Mouse (Mus musculus) embryonic facial prominence, embryonic 12.5 days (tissue): ENCODE data around the gene Ak1. TPM values are rescaled to one million over a fixed set of nuclear protein-coding genes. Genes with fewer than 3 reads are reported as not detected.

Experiments
- ATAC-seq: fragments of 200-750 bp; cut with Nextera tagmentation; 2 replicates; pipeline ENCODE4 v1.8.0; 2017; ENCODE audit not compliant: insufficient number of reproducible peaks, insufficient read depth, low FRiP score, low TSS enrichment
- H3K27ac ChIP-seq: fragments of 300-500 bp; sonication (generic); 2 replicates; pipeline ENCODE4 v1.5.1; 2016; ENCODE audit warnings: mild to moderate bottlenecking
- H3K27me3 ChIP-seq: fragments of 300-500 bp; sonication (generic); 2 replicates; pipeline ENCODE4 v1.6.1; 2016; ENCODE audit warnings: mild to moderate bottlenecking, moderate library complexity
- H3K36me3 ChIP-seq: fragments of 300-500 bp; sonication (generic); 2 replicates; pipeline ENCODE4 v1.6.1; 2016; ENCODE audit warnings: mild to moderate bottlenecking
- H3K4me1 ChIP-seq: fragments of 300-500 bp; sonication (generic); 2 replicates; pipeline ENCODE4 v1.6.1; 2016
- H3K4me2 ChIP-seq: fragments of 300-500 bp; sonication (generic); replicated peaks from 2 replicates; pipeline ENCODE4 v1.6.1; 2016; ENCODE audit warnings: mild to moderate bottlenecking, moderate library complexity
- H3K4me3 ChIP-seq: fragments of 300-500 bp; sonication (generic); 2 replicates; pipeline ENCODE4 v1.5.1; 2016; ENCODE audit warnings: mild to moderate bottlenecking
- H3K9ac ChIP-seq: fragments of 300-500 bp; sonication (generic); 2 replicates; pipeline ENCODE4 v1.6.1; 2016; ENCODE audit warnings: mild to moderate bottlenecking, moderate library complexity
- H3K9me3 ChIP-seq: fragments of 300-500 bp; sonication (generic); 2 replicates; pipeline ENCODE4 v1.6.1; 2016; ENCODE audit warnings: mild to moderate bottlenecking, moderate library complexity
- WGBS: fragments of 180-500 bp; shearing (Covaris S2); methylation state at CpG from one replicate; pipeline ENCODE4 v1.1.7; 2016; 5-methylcytosine and 5-hydroxymethylcytosine counted together
- polyA plus RNA-seq: library from polyadenylated mRNA; unstranded; fragments of >200 nt; fragmentation: Nextera tagmentation; extraction: Ambion mirVana; gene quantifications from 2 replicates; pipeline ENCODE4 v1.2.1, GENCODE M21; 2016

Gene Ak1
- polyA plus RNA-seq, 1 experiment from 2014 or later: 24.1 TPM

DNA sequence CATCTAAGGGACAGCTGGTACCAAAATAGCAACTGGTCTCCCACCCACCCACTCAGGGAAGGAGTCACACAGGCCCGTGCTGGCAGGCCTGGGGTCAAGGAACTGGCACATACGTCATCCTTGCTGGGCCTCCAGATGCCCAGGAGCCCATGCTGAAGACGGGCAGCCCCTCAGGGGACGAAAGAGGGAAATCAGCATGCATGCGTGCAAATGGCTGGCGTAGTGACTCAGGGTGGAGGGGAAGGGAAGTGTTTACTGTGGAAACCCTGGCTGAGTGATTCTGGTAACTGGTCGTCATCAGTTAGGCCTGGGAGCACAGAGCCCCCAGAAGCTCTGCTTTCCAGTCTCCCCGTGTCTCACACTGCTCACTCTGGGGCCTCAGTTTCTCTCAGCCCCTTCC lies 43.8 kb downstream of the Ak1 start:
- WGBS: 70% methylated on average over 8 of the region's 8 CpGs
- ATAC-seq: no peak
- no peak overlapping the region for H3K4me2 ChIP-seq
- no peaks in the 10 kb centered on the region for H3K9me3 ChIP-seq
- H3K4me1 ChIP-seq: peaks cover 3% of the 10 kb centered on the region; the same call in 1 of the 2 replicates
- H3K4me3 ChIP-seq: no peak overlapping the region
- no peaks in the 10 kb centered on the region for H3K27me3 ChIP-seq
- H3K27ac ChIP-seq: no peak overlapping the region
- no peaks in the 10 kb centered on the region for H3K36me3 ChIP-seq
- H3K9ac ChIP-seq: no peak overlapping the region

DNA sequence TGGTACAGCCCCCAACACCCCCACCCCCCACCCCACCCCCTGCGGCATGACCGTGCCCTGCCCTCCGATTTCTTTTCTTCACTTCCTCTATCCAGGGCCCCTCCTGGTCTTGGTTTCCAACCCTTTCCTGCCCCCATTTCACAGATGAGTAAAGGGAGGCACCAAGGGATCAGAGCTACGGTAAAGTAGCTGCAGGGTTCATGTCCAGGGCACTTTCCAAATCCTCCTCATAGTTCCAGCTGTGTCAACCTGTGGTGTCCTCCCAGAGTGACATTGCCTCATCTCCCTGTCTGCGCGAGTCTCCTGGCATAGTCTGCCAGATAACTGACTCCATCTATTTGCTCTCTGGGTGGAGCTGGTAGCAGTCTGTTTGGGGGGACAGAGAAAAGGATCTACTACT lies 44.3 kb downstream of the Ak1 start:
- Histone ChIP-seq H3K4me1 (peaks cover 3% of the 10 kb centered on the region; the same call in 1 of the 2 replicates), H3K4me2 (no peak overlapping the region), H3K27ac (no peak overlapping the region), H3K27me3 (no peaks in the 10 kb centered on the region), H3K9ac (no peak overlapping the region), H3K4me3 (no peak overlapping the region), H3K9me3 (no peaks in the 10 kb centered on the region), H3K36me3 (no peaks in the 10 kb centered on the region)
- no peak for ATAC-seq
- WGBS: 87% methylated on average over 6 of the region's 6 CpGs

DNA sequence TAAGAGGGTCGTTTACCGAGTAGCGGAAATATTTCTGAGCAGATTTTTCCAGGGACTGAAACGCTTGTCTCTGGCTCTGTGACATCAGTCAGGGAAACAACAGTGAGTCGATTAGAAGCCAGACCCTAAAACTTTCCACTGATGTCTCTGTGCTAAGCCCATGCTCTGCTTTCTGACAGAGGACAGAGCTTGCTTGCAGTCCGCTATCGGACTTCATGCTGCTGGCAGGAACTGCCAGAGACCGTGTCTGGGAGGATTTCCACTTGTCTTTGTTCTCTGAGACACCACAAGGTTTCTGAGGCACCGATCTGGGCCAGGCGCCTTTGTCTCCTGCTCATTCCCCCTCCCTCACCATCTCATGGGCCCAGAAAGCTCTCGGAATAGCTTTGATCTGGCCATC lies 46.2 kb downstream of the Ak1 start:
- ATAC-seq: no peak
- H3K9ac ChIP-seq: no peak overlapping the region

DNA sequence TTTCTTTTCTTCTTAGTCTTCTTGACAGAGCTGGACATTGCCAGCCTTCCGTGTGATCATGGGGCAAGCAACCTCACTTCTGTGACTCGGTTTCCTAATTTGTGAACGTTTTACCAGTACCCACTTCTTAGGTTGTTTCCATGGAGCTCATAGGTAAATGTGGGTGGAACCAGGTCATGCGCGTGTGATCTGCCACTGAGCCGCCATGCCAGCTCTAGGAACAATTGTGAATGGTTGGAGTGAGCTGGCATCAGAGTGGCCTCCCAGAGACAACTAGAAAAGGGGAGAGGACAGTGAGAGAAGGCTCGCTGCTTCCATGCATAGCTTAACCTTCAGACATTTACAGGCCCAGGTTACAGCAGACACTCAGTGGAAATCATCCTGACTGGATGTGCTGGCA lies 46.6 kb downstream of the Ak1 start:
- Histone ChIP-seq H3K9ac (no peak overlapping the region), H3K27me3 (no peaks in the 10 kb centered on the region), H3K4me2 (no peak overlapping the region), H3K4me3 (no peak overlapping the region), H3K9me3 (no peaks in the 10 kb centered on the region), H3K36me3 (no peaks in the 10 kb centered on the region), H3K4me1 (no peaks in the 10 kb centered on the region), H3K27ac (no peak overlapping the region)
- WGBS: 86% methylated on average over 7 of the region's 7 CpGs
- no peak for ATAC-seq

More for the DNA sequence above, 46.2 kb downstream of the Ak1 start:
- no peaks in the 10 kb centered on the region for H3K4me1 ChIP-seq
- H3K27me3 ChIP-seq: no peaks in the 10 kb centered on the region
- 59% methylated on average over 11 of the region's 11 CpGs for WGBS
- H3K27ac ChIP-seq: no peak overlapping the region
- no peaks in the 10 kb centered on the region for H3K36me3 ChIP-seq
- H3K4me3 ChIP-seq: no peak overlapping the region
- H3K9me3 ChIP-seq: no peaks in the 10 kb centered on the region
- H3K4me2 ChIP-seq: no peak overlapping the region

DNA sequence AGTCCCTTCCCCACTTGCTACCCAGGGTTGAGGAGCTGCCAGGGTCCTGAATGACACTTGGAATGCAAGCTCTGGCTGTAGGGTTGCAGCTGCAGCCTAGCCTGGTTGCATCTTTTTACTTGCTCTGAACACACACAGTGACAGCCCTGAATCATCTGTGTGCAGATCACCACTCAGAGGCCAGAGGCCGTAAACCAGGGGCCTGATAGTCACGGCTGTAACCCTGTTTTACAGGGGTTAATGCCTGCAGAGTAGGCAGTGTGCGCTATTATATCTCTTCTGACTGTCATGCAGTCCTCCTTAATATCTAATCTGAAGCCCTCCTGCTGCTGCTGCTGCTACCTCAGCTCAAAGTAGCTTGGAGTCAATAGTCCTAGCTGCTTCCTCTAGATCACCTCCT lies 48.3 kb downstream of the Ak1 start:
- no peak overlapping the region for H3K9ac ChIP-seq
- H3K36me3 ChIP-seq: no peaks in the 10 kb centered on the region
- 85% methylated on average over 3 of the region's 3 CpGs for WGBS
- no peak overlapping the region for H3K4me2 ChIP-seq
- H3K9me3 ChIP-seq: no peaks in the 10 kb centered on the region
- no peaks in the 10 kb centered on the region for H3K27me3 ChIP-seq
- H3K4me1 ChIP-seq: no peaks in the 10 kb centered on the region
- ATAC-seq: no peak
- H3K27ac ChIP-seq: no peak overlapping the region
- no peak overlapping the region for H3K4me3 ChIP-seq

DNA sequence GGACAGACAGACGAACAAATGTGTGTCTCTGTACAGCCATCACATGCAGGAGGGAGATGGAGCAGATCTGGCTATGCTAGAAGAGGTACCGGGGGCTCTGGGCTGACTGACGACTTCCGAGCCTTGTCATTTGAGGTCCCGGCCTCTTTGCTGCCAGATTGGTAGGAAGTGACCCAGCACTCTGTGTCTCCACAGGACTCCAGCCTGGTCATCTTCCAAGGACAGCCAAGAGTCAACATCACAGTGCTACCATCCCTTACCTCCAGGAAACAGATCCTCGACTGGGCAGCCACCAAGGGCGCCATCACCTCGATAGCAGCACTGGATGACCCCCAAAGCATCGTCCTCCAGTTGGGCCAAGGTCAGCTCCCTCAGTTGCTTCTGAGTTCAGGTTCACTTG lies 49.6 kb downstream of the Ak1 start:
- no peak overlapping the region for H3K4me2 ChIP-seq
- H3K4me1 ChIP-seq: no peaks in the 10 kb centered on the region
- ATAC-seq: no peak
- H3K27ac ChIP-seq: no peak overlapping the region
- H3K9ac ChIP-seq: no peak overlapping the region
- 86% methylated on average over 9 of the region's 9 CpGs for WGBS
- no peaks in the 10 kb centered on the region for H3K9me3 ChIP-seq
- H3K4me3 ChIP-seq: no peak overlapping the region
- H3K36me3 ChIP-seq: no peaks in the 10 kb centered on the region
- H3K27me3 ChIP-seq: no peaks in the 10 kb centered on the region

DNA sequence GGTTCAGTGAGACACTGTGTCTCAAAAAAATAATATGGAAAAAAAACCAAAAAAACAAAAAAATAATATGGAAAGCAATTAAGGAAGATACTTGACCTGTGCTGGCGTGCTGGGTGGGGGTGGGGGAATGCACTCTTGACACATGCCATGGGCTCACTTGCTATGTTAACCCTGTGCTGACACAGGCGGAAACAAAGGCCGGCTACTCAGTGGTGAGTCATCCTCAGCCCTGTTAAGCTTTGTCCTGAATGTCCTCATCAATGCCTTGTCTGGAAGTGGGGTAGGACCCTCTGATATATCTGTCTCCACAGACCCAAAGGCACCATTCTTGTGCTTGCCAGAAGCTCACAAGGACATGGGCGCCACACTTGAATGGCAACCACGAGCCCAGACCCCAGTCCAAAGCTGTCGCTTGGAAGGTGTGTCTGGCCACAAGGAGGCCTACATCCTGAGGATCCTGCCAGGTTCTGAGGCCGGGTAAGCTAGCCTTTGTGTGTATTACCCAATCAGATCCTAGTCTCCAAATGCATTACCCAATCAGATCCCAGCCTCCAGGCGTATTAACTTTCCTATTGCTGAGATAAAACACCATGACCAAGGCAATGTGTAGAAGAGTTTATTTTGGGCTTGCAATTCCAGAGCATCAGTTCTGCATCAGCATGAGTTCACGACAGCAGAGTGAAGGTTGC lies 50.5 kb downstream of the Ak1 start:
- WGBS: 71% methylated on average over 9 of the region's 9 CpGs
- H3K9me3 ChIP-seq: no peaks in the 10 kb centered on the region
- no peaks in the 10 kb centered on the region for H3K36me3 ChIP-seq
- H3K4me3 ChIP-seq: no peak overlapping the region
- H3K4me1 ChIP-seq: no peaks in the 10 kb centered on the region
- no peak for ATAC-seq
- H3K27ac ChIP-seq: no peak overlapping the region
- no peak overlapping the region for H3K9ac ChIP-seq
- H3K4me2 ChIP-seq: no peak overlapping the region
- H3K27me3 ChIP-seq: no peaks in the 10 kb centered on the region

DNA sequence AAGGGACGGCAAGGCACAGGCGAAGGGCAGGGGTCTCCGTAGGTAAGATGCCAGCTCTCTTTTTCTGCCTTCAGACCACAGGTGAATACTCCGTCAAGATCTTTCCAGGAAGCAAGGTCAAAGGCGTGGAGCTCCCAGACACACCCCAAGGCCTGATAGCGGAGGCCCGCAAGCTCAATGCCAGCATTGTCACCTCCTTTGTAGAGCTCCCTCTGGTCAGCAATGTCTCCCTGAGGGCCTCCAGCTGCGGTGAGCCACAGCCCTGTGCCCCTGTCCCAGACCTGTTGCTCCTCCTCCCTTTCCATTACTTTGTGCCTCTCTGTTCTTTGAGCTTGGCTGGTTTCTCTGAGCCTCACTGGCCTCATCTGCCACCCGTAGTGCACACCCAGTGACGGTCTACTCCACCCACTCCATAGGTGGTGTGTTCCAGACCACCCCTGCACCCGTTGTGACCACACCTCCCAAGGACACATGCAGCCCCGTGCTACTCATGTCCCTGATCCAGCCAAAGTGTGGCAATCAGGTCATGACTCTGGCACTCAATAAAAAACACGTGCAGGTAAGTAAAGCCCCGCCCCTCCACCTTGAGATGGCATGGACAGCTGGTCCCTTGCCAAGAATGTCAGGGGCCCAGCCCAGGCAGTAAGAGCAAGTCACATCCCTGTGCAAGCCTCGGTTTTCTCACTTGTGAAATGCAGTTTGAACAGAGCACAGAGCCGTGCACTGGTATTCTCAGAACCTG lies 51.8 kb downstream of the Ak1 start:
- ATAC-seq: no peak
- Histone ChIP-seq H3K36me3 (no peaks in the 10 kb centered on the region), H3K27me3 (no peaks in the 10 kb centered on the region), H3K4me2 (no peak overlapping the region), H3K4me3 (no peak overlapping the region), H3K4me1 (no peaks in the 10 kb centered on the region), H3K27ac (no peak overlapping the region), H3K9ac (no peak overlapping the region), H3K9me3 (no peaks in the 10 kb centered on the region)
- WGBS: 79% methylated on average over 16 of the region's 16 CpGs

DNA sequence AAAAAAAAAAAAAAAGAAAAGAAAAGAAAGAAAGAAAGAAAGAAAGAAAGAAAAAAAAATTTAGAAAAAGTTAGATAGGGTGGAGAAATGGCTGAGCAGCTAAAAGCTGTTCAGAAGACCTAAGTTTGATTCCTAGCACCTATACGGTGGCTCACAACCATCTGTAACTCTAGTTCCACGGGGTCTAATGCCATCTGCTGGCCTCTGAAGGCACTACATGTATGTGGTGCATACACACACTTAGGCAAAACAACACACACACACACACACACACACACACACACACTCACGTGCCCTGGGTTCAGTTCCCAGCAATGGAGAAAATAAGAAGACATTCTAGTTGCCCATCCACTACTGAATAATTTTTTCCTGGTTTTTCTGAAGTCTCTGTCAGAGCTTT lies 55.3 kb downstream of the Ak1 start:
- H3K27me3 ChIP-seq: no peaks in the 10 kb centered on the region
- WGBS: 87% methylated on average over 3 of the region's 3 CpGs
- H3K9me3 ChIP-seq: no peaks in the 10 kb centered on the region
- no peak overlapping the region for H3K4me2 ChIP-seq
- H3K9ac ChIP-seq: no peak overlapping the region
- peaks cover 16% of the 10 kb centered on the region for H3K4me1 ChIP-seq
- no peaks in the 10 kb centered on the region for H3K36me3 ChIP-seq
- no peak overlapping the region for H3K27ac ChIP-seq
- ATAC-seq: no peak
- H3K4me3 ChIP-seq: no peak overlapping the region

DNA sequence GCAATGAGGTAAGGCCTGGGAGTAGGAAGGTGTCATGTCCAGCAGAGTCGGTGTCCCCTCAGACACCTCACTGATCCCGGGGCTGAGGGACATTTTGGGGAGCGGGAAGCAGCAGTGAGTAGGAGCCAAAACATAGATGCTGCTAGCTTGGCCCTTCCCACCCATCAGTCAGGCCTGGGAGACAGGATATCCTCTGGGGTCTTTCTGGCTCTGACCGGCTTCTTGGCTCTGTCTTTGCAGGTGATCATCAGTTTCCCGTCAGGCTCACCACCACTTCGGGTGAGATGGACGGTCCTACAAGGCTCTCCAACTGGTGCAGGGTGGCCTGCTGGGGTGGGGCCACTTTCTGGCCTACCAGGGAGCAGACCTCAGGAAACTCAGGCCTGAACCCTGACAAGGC lies 56.1 kb downstream of the Ak1 start:
- Histone ChIP-seq H3K4me1 (peaks cover 19% of the 10 kb centered on the region), H3K4me3 (no peak overlapping the region), H3K36me3 (peaks cover 5% of the 10 kb centered on the region), H3K9ac (no peak overlapping the region), H3K27me3 (no peaks in the 10 kb centered on the region), H3K4me2 (no peak overlapping the region), H3K27ac (no peak overlapping the region), H3K9me3 (no peaks in the 10 kb centered on the region)
- no peak for ATAC-seq
- 92% methylated on average over 7 of the region's 7 CpGs for WGBS

DNA sequence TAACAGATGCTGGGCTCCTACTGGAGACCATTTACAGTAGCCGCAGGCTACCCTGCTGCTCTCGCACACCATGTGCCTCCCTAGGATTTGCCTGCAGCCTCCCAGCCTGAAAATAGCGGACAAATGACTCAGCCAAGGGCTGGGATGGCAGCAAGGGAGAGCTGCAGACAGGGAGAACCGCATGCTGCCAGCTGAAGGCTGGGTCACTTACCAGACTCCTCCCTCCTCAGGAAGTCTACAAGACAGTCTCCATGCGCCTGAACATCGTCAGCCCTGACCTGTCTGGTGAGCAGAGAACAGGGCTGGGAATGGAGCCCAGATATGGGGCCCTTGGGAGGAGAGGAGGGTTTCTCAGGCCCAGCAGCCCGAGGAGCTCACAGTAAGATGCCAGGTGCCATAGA lies 58.5 kb downstream of the Ak1 start:
- 50% methylated on average over 7 of the region's 7 CpGs for WGBS
- H3K9me3 ChIP-seq: no peaks in the 10 kb centered on the region
- H3K27me3 ChIP-seq: no peaks in the 10 kb centered on the region
- ATAC-seq: no peak
- peak overlapping the region; percentile 55; the same call in 1 of the 2 replicates for H3K27ac ChIP-seq
- peaks cover 19% of the 10 kb centered on the region for H3K4me1 ChIP-seq
- no peak overlapping the region for H3K4me3 ChIP-seq
- no peak overlapping the region for H3K4me2 ChIP-seq
- H3K36me3 ChIP-seq: peaks cover 29% of the 10 kb centered on the region
- H3K9ac ChIP-seq: no peak overlapping the region

DNA sequence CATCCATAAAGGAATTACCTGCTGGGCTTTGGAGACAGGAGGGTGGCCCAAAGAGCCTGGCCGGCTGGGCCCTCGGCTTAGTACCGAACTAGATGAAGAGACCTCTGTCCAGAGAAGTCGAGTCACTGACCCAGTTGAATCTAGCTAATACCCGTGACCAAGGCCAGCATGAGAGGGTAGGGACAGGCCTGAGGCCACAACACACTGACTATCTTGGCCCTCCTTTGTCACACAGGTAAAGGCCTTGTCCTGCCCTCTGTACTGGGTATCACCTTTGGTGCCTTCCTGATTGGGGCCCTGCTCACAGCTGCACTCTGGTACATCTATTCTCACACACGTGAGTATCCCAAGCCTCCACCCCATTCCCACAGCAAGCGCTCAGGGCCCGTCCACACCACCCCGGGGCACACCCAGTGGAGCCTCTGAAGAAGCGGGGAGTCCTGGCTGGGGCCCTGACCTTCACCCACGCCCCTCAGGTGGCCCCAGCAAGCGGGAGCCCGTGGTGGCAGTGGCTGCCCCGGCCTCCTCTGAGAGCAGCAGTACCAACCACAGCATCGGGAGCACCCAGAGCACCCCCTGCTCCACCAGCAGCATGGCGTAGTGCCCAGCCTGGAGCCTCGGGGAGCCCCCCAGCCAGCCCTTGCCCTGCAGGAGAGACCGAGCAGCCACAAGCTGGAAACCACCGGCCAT lies 59.5 kb downstream of the Ak1 start:
- H3K36me3 ChIP-seq: peaks cover 40% of the 10 kb centered on the region
- ATAC-seq: no peak
- no peak overlapping the region for H3K4me3 ChIP-seq
- H3K27me3 ChIP-seq: no peaks in the 10 kb centered on the region
- peaks cover 19% of the 10 kb centered on the region for H3K4me1 ChIP-seq
- no peak overlapping the region for H3K9ac ChIP-seq
- 0 out of 2 replicates have a peak overlapping the region, but pooled peaks have one; percentile 55 for H3K27ac ChIP-seq
- 85% methylated on average over 19 of the region's 19 CpGs for WGBS
- H3K4me2 ChIP-seq: no peak overlapping the region
- no peaks in the 10 kb centered on the region for H3K9me3 ChIP-seq
